Mouse (Mus musculus) left cerebral cortex, adult 6 months (tissue): ENCODE results near the gene Chtf18. TPM values are rescaled to one million over a fixed set of nuclear protein-coding genes. Genes with fewer than 3 reads are reported as not detected.

Experiments
- long read RNA-seq, 2 experiments: library from polyadenylated mRNA; unstranded; transcript quantifications; one replicate each; pipeline ENCODE4 v2.0.0; 2019 to 2020
- polyA plus RNA-seq: library from polyadenylated mRNA; unstranded; fragments of <200 nt; fragmentation: Nextera tagmentation; gene quantifications from 2 replicates; pipeline ENCODE4 v1.2.3, GENCODE M21; 2021

The Chtf18 gene
- polyA plus RNA-seq, result 0.97 and 1.5 TPM in 2 replicates
- long read RNA-seq, experiment 1, partial matches to known transcripts, result 0 of 6 reads
- long read RNA-seq, experiment 1, other reads (novel, unspliced or antisense), result 2 of 6 reads
- long read RNA-seq, experiment 2, partial matches to known transcripts, result 1 of 1 reads
- long read RNA-seq, experiment 2, other reads (novel, unspliced or antisense), result 0 of 1 reads

DNA sequence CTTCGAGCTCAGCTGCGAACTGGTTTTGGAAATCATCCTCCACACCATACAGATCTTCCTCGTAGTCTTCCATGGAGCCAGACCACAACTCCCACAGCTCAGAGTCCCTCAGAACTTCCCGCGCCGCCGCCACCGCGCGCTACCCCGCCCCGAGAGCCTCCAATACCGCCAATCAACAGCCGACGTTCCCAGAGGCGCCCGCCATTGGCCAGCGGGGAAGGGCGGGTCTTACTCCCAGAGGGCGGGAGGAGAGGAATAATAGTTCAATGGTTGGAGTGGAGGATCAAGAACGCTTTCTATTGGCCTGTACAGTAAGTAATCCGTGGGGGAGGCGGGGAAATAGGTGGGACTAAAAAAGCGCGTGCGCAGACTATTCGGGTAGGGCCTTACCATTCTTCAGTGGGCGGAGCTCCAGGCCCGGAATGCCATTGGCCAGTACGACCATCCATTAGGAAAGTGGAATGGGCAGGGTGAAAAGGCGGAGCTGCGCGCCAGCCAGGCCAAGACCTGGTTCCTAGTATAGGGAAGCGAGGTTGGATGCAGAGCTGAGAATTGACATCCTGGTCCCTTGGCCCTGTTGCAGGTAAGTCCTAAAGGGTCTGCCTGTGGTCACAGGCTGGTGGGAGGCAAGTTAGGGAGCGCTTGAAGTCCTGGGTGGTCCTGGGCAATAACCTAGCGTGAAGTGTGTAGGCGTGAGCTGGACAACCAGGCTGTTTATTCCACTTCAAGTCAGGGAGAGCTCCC, at the start of gene Chtf18, which contains the start of gene Rpusd1:
TSS of gene Chtf18 (minus strand) at position 155 of the 744 bp plus-strand sequence.
TSS of gene Rpusd1 (plus strand) at position 406 of the 744 bp plus-strand sequence.

DNA sequence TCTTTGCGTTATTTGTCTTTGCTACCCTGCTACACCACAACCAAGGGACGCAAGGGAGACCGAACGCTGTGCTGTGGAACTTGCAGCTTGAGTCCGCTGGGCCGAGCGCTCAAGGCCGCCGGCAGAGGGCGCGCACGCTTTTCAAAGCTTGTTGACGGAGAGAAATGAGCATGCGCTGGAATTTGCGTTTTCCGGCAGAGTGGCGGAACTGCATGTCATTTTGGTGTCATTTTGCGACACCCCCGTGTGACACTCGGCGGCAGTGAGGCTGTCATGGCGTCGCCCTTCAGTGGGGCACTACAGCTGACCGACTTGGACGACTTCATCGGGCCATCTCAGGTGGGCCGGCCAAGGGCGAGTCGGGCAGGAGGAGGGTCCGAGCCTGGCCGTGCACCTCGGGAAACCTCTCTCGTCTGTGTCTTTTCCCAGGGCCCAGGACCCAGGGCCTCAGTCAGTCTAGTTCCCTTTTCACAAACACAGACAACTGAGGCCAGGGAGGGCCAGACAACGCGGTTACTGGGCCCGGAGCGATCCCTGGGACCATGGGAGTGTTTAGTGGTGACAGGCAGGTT, 46.4 kb upstream of the Chtf18 start, which contains the start of gene Narfl:
TSS of gene Narfl (plus strand) at position 228 of the 572 bp plus-strand sequence.

DNA sequence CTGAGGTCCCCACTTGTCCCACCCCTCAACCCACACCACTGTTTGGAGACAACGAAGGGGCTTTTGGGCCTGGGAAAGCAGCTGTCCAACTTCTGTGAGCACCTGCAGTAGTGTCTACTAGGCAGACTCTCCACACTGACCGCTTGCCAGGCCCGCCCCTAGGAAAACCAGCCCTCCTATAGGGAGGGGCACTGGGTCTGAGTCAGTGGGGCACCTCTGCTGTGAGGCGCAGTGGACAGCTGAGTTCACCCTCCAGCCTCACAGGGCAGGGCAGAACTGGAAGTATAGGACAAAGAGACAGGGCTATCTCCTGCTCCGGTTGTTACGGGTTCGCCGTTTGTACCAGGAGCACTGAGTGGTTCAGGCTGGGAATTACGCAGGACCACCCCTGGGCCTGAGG, 27.0 kb upstream of the Chtf18 start, which contains the start of gene Msln:
TSS of gene Msln (minus strand) at position 138 of the 400 bp plus-strand sequence.

DNA sequence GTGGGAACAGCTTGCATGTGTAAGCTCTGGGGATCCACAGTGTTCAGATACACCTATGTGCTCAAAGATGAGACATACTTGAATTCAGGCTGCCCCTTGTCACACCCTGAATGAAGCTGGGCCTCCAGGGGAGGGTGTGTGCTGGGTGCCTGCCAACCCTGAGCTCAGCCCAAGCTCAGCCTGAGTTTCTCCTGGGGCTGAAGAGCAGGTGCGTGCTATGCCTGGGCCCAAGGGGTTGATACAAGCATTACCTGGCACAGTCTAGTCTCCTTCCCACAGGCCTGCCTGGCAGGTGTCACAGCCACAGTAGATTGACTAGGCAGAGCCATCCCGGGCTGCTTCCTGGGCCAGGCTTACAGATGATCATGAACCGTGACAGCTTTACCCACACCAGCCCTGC, 8.5 kb upstream of the Chtf18 start, which contains the start of gene Mslnl:
TSS of gene Mslnl (plus strand) at position 298 of the 400 bp plus-strand sequence.

GRCm38 (mm10) chr17:25716711-25717637, 10.2 kb downstream of the Chtf18 start, which contains the start of gene Gng13:
Gene Gng13 (plus strand): TSS chr17:25717171.

Other genes starting within 250 kb of the Chtf18 start
- gene Sstr5, start 230.1 kb downstream of the Chtf18 start, polyA plus RNA-seq, result 0.23 and 0.34 TPM in 2 replicates
- gene Sox8, start 156.7 kb downstream of the Chtf18 start, polyA plus RNA-seq, result 40.9 and 69.8 TPM in 2 replicates
- gene Lmf1, start 148.3 kb downstream of the Chtf18 start, polyA plus RNA-seq, result 27.9 and 28.9 TPM in 2 replicates
- gene Gng13, start 10.2 kb downstream of the Chtf18 start, polyA plus RNA-seq, result 835 and 992 TPM in 2 replicates
- 59.3 and 64.4 TPM in 2 replicates for gene Rpusd1, start 251 bp upstream of the Chtf18 start, polyA plus RNA-seq
- gene Mslnl, start 8.6 kb upstream of the Chtf18 start, polyA plus RNA-seq, result 0.20 and 0.21 TPM in 2 replicates
- gene Msln, start 27.0 kb upstream of the Chtf18 start, polyA plus RNA-seq, result 0.72 and 1.0 TPM in 2 replicates
- 27.4 and 37.4 TPM in 2 replicates for gene Narfl, start 46.4 kb upstream of the Chtf18 start, polyA plus RNA-seq
- gene Haghl, start 58.3 kb upstream of the Chtf18 start, polyA plus RNA-seq, result 114 and 123 TPM in 2 replicates
- gene Ccdc78, start 59.2 kb upstream of the Chtf18 start, polyA plus RNA-seq, result 0.31 and 0.39 TPM in 2 replicates
- gene Fam173a, start 65.5 kb upstream of the Chtf18 start, polyA plus RNA-seq, result 147 and 187 TPM in 2 replicates
- 4.0 and 5.4 TPM in 2 replicates for gene AC134908.4, start 68.2 kb upstream of the Chtf18 start, polyA plus RNA-seq
- 11.7 and 12.8 TPM in 2 replicates for gene Metrn, start 69.7 kb upstream of the Chtf18 start, polyA plus RNA-seq
- 213 and 331 TPM in 2 replicates for gene Fbxl16, start 81.7 kb upstream of the Chtf18 start, polyA plus RNA-seq
- 12.1 and 16.0 TPM in 2 replicates for gene Wdr24, start 96.2 kb upstream of the Chtf18 start, polyA plus RNA-seq
- 31.5 and 33.5 TPM in 2 replicates for gene Jmjd8, start 101.4 kb upstream of the Chtf18 start, polyA plus RNA-seq
- gene Stub1, start 106.0 kb upstream of the Chtf18 start, polyA plus RNA-seq, result 348 and 416 TPM in 2 replicates
- 10.7 and 55.8 TPM in 2 replicates for gene Rhbdl1, start 109.9 kb upstream of the Chtf18 start, polyA plus RNA-seq
- gene Gm20683, start 114.3 kb upstream of the Chtf18 start, polyA plus RNA-seq, result 1.4 and 5.1 TPM in 2 replicates
- 7.3 and 8.2 TPM in 2 replicates for gene Rhot2, start 117.4 kb upstream of the Chtf18 start, polyA plus RNA-seq
- 1.5 and 2.0 TPM in 2 replicates for gene Wdr90, start 134.1 kb upstream of the Chtf18 start, polyA plus RNA-seq
- 35.6 and 38.4 TPM in 2 replicates for gene Mcrip2, start 141.3 kb upstream of the Chtf18 start, polyA plus RNA-seq
- gene Mettl26, start 147.7 kb upstream of the Chtf18 start, polyA plus RNA-seq, result 65.7 and 79.7 TPM in 2 replicates
- 0.06 and 0.07 TPM in 2 replicates for gene Wfikkn1, start 153.4 kb upstream of the Chtf18 start, polyA plus RNA-seq
- 8.7 and 18.7 TPM in 2 replicates for gene Rab40c, start 192.3 kb upstream of the Chtf18 start, polyA plus RNA-seq
- gene Pigq, start 217.5 kb upstream of the Chtf18 start, polyA plus RNA-seq, result 94.5 and 96.0 TPM in 2 replicates
- 0.26 and 0.48 TPM in 2 replicates for gene Nhlrc4, start 217.5 kb upstream of the Chtf18 start, polyA plus RNA-seq
- 0.49 and 0.78 TPM in 2 replicates for gene A930017K11Rik, start 225.1 kb upstream of the Chtf18 start, polyA plus RNA-seq